Mouse (Mus musculus) liver, embryonic 14.5 days (tissue): ENCODE data around the gene Uqcc3. TPM values are rescaled to one million over a fixed set of nuclear protein-coding genes. Genes with fewer than 3 reads are reported as not detected.

Source experiments
- ATAC-seq: fragments of 200-750 bp; cut with Nextera tagmentation; 2 replicates; pipeline ENCODE4 v1.8.0; 2017; ENCODE audit warnings: moderate number of reproducible peaks, mild to moderate bottlenecking, moderate library complexity; ENCODE audit not compliant: insufficient read depth
- DNase-seq, 3 experiments: peaks; one replicate each; pipeline ENCODE4 v3.0.0-alpha.2; 2012 to 2013; ENCODE audit warnings: low read depth in 3 of 3, low spot score in 3 of 3
- H3K27ac ChIP-seq: fragments of 300-500 bp; sonication (generic); 2 replicates; pipeline ENCODE4 v1.5.1; 2014; ENCODE audit warnings: moderate library complexity, mild to moderate bottlenecking, control low read depth, inconsistent platforms
- H3K27me3 ChIP-seq: fragments of 300-500 bp; sonication (generic); 2 replicates; pipeline ENCODE4 v1.6.1; 2014; ENCODE audit warnings: mild to moderate bottlenecking, low read length, moderate library complexity; ENCODE audit not compliant: control insufficient read depth, insufficient read depth
- H3K36me3 ChIP-seq: fragments of 300-500 bp; sonication (generic); replicated peaks from 2 replicates; pipeline ENCODE4 v1.6.1; 2014; ENCODE audit warnings: low read depth; ENCODE audit not compliant: control insufficient read depth, insufficient read depth
- H3K4me1 ChIP-seq, 2 experiments: fragments of 200-500 bp in 1 of 2; fragments of 300-500 bp in 1 of 2; sonication (generic) in 1 of 2; replicated peaks; 2 replicates each; pipeline ENCODE4 v1.6.1; 2012 to 2014; ENCODE audit warnings: antibody characterized with exemption in 1 of 2, inconsistent platforms in 1 of 2, low read length in 1 of 2; ENCODE audit not compliant: control insufficient read depth in 2 of 2, insufficient read depth in 2 of 2
- H3K4me2 ChIP-seq: fragments of 300-500 bp; sonication (generic); 2 replicates; pipeline ENCODE4 v1.6.1; 2014; ENCODE audit warnings: low read depth, mild to moderate bottlenecking, control low read depth, moderate library complexity
- H3K4me3 ChIP-seq, 2 experiments: fragments of 200-500 bp in 1 of 2; fragments of 300-500 bp in 1 of 2; sonication (generic) in 1 of 2; 2 replicates each; pipeline ENCODE4 v1.5.1; 2012 to 2014; ENCODE audit warnings: low read depth in 2 of 2, low read length in 2 of 2, mild to moderate bottlenecking in 2 of 2, control low read depth in 1 of 2, inconsistent platforms in 1 of 2, moderate library complexity in 1 of 2; ENCODE audit not compliant: insufficient read depth in 1 of 2
- H3K9ac ChIP-seq: fragments of 300-500 bp; sonication (generic); replicated peaks from 2 replicates; pipeline ENCODE4 v1.6.1; 2014; ENCODE audit warnings: mild to moderate bottlenecking, control low read depth, moderate library complexity
- H3K9me3 ChIP-seq: fragments of 300-500 bp; sonication (generic); 2 replicates; pipeline ENCODE4 v1.6.1; 2016; ENCODE audit warnings: low read length, mixed read lengths; ENCODE audit not compliant: control insufficient read depth
- CTCF ChIP-seq: IDR thresholded peaks from 2 replicates; pipeline ENCODE4 v1.5.1; 2016; ENCODE audit warnings: antibody characterized with exemption, low read depth, control low read depth
- EP300 ChIP-seq: IDR thresholded peaks from 2 replicates; pipeline ENCODE4 v1.6.1; 2016; ENCODE audit warnings: antibody characterized with exemption, low read depth
- WGBS: fragments of 180-500 bp; shearing (Covaris S2); extraction: QIAGEN DNeasy Blood & Tissue Kit; methylation state at CpG from one replicate; pipeline ENCODE4 v1.1.7; 2014; ENCODE audit not compliant: insufficient replicate concordance; 5-methylcytosine and 5-hydroxymethylcytosine counted together
- polyA plus RNA-seq, 2 experiments: library from polyadenylated mRNA; depleted of rRNA in 1 of 2; stranded (reverse) in 1 of 2; unstranded in 1 of 2; fragments of >200 nt; fragmentation: Nextera tagmentation in 1 of 2; extraction: Ambion mirVana in 1 of 2; gene quantifications; 2 replicates each; pipeline versions ENCODE4 v1.2.1 to v1.2.3; 2012 to 2014

Gene Uqcc3
- polyA plus RNA-seq, 2 experiments = 22.2 to 28.3 TPM

- Histone ChIP-seq H3K36me3 (peaks cover 8% of the 10 kb centered on the region), H3K4me1 (0 out of 4 replicates have a peak, but pooled peaks cover 0 to 4% of the 10 kb centered on the region in 2 experiments), H3K4me2 (no peak overlapping the region), H3K4me3 (no peak overlapping the region), H3K9me3 (no peaks in the 10 kb centered on the region), H3K27ac (no peak overlapping the region), H3K27me3 (no peaks in the 10 kb centered on the region), H3K9ac (no peak overlapping the region)
- DNase-seq (no peak), ATAC-seq (no peak)
- 81% methylated on average over 5 of the region's 5 CpGs for WGBS
- TF ChIP-seq EP300 (no peak), CTCF (no peak)
Measured at GRCm38 (mm10) chr19:8848356-8848755, 32.4 kb downstream of the Uqcc3 start.

- ATAC-seq = no peak
- H3K4me3 ChIP-seq = no peak overlapping the region
- peak; percentile 47 to 66 (median 54) for DNase-seq
- H3K9me3 ChIP-seq = no peaks in the 10 kb centered on the region
- no peak overlapping the region for H3K4me2 ChIP-seq
- no peak overlapping the region for H3K9ac ChIP-seq
- H3K4me1 ChIP-seq = peaks cover 0 to 12% of the 10 kb centered on the region in 2 experiments; a peak in 3 of 4 replicates
- WGBS = 62% methylated on average over 5 of the region's 5 CpGs
- peaks cover 8% of the 10 kb centered on the region for H3K36me3 ChIP-seq
- TF ChIP-seq EP300 = no peak
- TF ChIP-seq CTCF = peak; percentile 79
- H3K27me3 ChIP-seq = no peaks in the 10 kb centered on the region
- H3K27ac ChIP-seq = no peak overlapping the region
Measured at GRCm38 (mm10) chr19:8844371-8845129, 36.2 kb downstream of the Uqcc3 start.

GRCm38 (mm10) chr19:8842961-8843360 lies 37.8 kb downstream of the Uqcc3 start:
- TF ChIP-seq EP300 (no peak), CTCF (no peak)
- WGBS = 69% methylated on average over 6 of the region's 6 CpGs
- no peak for ATAC-seq
- Histone ChIP-seq H3K27me3 (no peaks in the 10 kb centered on the region), H3K4me2 (no peak overlapping the region), H3K27ac (no peak overlapping the region), H3K9ac (no peak overlapping the region), H3K9me3 (no peaks in the 10 kb centered on the region), H3K4me3 (no peak overlapping the region), H3K36me3 (peaks cover 8% of the 10 kb centered on the region), H3K4me1 (peaks cover 4 to 24% of the 10 kb centered on the region in 2 experiments)
- no peak for DNase-seq

- H3K27ac ChIP-seq = no peak overlapping the region
- H3K27me3 ChIP-seq = no peaks in the 10 kb centered on the region
- TF ChIP-seq CTCF = no peak
- no peak for TF ChIP-seq EP300
- 73% methylated on average over 7 of the region's 7 CpGs for WGBS
- H3K36me3 ChIP-seq = no peaks in the 10 kb centered on the region; the same call in none of the 2 replicates
- H3K9me3 ChIP-seq = no peaks in the 10 kb centered on the region
- H3K9ac ChIP-seq = peak overlapping the region; percentile 51
- DNase-seq = no peak
- H3K4me3 ChIP-seq = peak overlapping the region; percentile 55 to 56; a peak in 3 of 4 replicates
- H3K4me1 ChIP-seq = peaks cover 4 to 28% of the 10 kb centered on the region in 2 experiments
- ATAC-seq = no peak
- peak overlapping the region; percentile 64 for H3K4me2 ChIP-seq
Measured at GRCm38 (mm10) chr19:8841012-8841411, 39.7 kb downstream of the Uqcc3 start.

GRCm38 (mm10) chr19:8839908-8840791 lies 40.6 kb downstream of the Uqcc3 start:
- Histone ChIP-seq H3K36me3 (peaks cover 2% of the 10 kb centered on the region; the same call in 1 of the 2 replicates), H3K27me3 (no peaks in the 10 kb centered on the region), H3K9ac (peak overlapping the region; percentile 51), H3K4me3 (peak overlapping the region; percentile 55 to 56), H3K4me2 (peak overlapping the region; percentile 64), H3K4me1 (peaks cover 4 to 28% of the 10 kb centered on the region in 2 experiments), H3K27ac (0 out of 2 replicates have a peak overlapping the region, but pooled peaks have one; percentile 8), H3K9me3 (no peaks in the 10 kb centered on the region)
- ATAC-seq (peak; percentile 67), DNase-seq (peak in 2 of 3 experiments; percentile 60 to 61)
- 26% methylated on average over 29 of the region's 29 CpGs for WGBS
- TF ChIP-seq EP300 = no peak
- TF ChIP-seq CTCF = peak; percentile 17; the same call in 1 of the 2 replicates
